Mouse (Mus musculus): ENCODE measurements around the gene Wdr63. TPM values are rescaled to one million over a fixed set of nuclear protein-coding genes. Genes with fewer than 3 reads are reported as not detected.

Wdr63 gene
- polyA plus RNA-seq, 1 experiment, result 0.31 TPM

DNA sequence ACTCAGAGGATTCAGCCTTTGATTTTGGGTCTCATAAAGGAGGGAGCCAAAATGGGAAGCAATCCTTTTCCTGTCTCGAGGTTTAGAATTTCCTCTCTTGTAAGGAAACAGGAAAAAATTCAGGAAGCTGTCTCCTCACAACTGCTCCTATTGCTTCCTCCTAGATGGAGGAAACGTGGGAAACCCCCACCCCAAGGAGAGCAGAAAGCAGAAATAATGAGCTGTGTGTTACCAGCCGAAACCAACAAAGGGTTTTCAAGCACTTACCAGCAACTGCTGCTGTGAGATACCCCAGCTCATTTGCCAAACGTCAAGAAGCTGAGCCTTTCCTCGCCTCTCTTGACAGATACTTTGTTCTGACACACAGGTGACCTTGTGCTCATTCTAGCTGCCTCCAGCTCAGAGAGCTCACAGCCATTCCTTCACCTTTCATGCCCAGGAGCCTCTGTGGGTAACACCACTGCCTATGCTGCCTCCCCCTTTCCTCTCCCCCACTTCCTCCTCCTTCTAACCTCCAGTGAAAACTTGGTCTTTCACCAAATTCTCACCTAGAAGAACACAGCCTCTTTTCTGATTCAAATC, 77.6 kb downstream of the Wdr63 start:
- 25% methylated on average over 5 of the region's 5 CpGs for WGBS
- H3K27me3 ChIP-seq (ENCODE audit: control insufficient read depth, insufficient read depth, low read length), result no peaks in the 10 kb centered on the region
- DNase-seq, result no peak
- H3K4me1 ChIP-seq (ENCODE audit: control insufficient read depth, insufficient read depth, low read length), result no peaks in the 10 kb centered on the region
- TF ChIP-seq POLR2A (IDR thresholded peaks at IDR 0.05; ENCODE audit: borderline replicate concordance, insufficient read depth, low read length) (no peak), CTCF (IDR thresholded peaks at IDR 0.05; ENCODE audit: borderline replicate concordance, insufficient read depth, low read depth, low read length) (no peak)
- H3K27ac ChIP-seq (ENCODE audit: insufficient read depth, low read length), result no peak overlapping the region
- no peak overlapping the region for H3K4me3 ChIP-seq (replicated peaks; ENCODE audit: insufficient read depth, low read depth, low read length)

DNA sequence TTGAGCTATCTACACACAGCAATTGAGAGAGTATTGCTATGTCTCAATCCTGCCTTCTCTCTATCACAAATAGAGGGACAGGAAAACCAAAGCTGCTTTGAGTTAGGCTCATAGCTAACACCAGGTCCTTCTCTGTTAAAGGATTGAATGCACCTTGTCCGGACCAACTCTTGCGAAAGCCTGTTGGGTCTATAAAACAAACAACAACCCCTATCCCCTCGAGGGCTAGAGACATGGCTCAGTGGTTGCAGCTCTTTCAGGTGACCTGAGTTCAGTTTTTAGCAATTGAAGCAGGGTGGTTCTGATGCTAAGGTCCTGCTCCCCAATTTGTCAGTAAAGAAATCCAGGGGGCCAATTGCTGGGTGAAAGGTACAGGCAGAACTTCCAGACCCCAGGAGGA, 78.7 kb downstream of the Wdr63 start:
- WGBS, result 78% methylated on average over 3 of the region's 3 CpGs
- Histone ChIP-seq H3K27me3 (ENCODE audit: control insufficient read depth, insufficient read depth, low read length) (no peaks in the 10 kb centered on the region), H3K4me3 (replicated peaks; ENCODE audit: insufficient read depth, low read depth, low read length) (no peak overlapping the region), H3K27ac (ENCODE audit: insufficient read depth, low read length) (no peak overlapping the region), H3K4me1 (ENCODE audit: control insufficient read depth, insufficient read depth, low read length) (no peaks in the 10 kb centered on the region)
- DNase-seq, result no peak
- no peak for TF ChIP-seq CTCF (IDR thresholded peaks at IDR 0.05; ENCODE audit: borderline replicate concordance, insufficient read depth, low read depth, low read length)
- TF ChIP-seq POLR2A (IDR thresholded peaks at IDR 0.05; ENCODE audit: borderline replicate concordance, insufficient read depth, low read length), result no peak

DNA sequence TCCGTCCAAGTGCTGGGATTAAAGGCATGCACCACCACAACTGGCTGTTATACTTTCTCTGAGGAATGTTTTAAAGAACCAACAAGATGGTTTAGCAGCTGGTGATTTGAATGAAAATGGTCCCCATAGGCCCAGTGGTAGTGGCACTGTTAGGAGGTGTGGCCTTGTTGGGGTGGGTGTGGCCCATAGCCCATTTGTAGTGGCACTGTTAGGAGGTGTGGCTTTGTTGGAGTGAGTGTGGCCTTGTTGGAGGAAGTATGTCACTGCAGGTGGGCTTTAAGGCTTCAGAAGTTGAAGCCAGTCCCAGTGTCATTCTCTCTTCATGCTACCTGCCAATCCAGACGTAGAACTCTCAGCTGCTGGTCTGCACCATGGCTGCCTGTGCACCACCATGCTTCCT, 79.5 kb downstream of the Wdr63 start:
- H3K4me3 ChIP-seq (replicated peaks; ENCODE audit: insufficient read depth, low read depth, low read length), result no peak overlapping the region
- TF ChIP-seq POLR2A (IDR thresholded peaks at IDR 0.05; ENCODE audit: borderline replicate concordance, insufficient read depth, low read length) (no peak), CTCF (IDR thresholded peaks at IDR 0.05; ENCODE audit: borderline replicate concordance, insufficient read depth, low read depth, low read length) (no peak)
- H3K27ac ChIP-seq (ENCODE audit: insufficient read depth, low read length), result no peak overlapping the region
- H3K4me1 ChIP-seq (ENCODE audit: control insufficient read depth, insufficient read depth, low read length), result no peaks in the 10 kb centered on the region
- WGBS, result 75% methylated on average over 2 of the region's 2 CpGs
- DNase-seq, result no peak
- no peaks in the 10 kb centered on the region for H3K27me3 ChIP-seq (ENCODE audit: control insufficient read depth, insufficient read depth, low read length)

DNA sequence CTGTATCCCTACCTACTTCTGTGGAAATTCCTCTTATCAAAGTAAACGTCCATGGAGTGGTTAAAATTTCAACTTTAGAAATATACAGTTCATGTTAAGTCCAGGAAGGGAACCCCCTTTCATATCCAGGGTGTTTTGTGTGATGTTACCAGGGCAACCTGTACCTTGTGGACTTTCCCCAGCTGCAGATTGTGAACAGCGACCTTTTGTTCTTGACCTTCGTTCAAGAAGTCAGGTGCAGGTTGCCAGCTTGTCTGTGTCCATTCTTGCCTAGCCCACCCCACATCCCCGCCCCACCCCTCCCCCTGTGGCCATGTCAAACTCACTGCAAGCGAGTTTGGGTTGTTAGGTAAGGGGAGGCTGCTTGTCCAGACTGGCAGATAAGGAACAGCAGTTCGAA, 80.8 kb downstream of the Wdr63 start:
- no peaks in the 10 kb centered on the region for H3K27me3 ChIP-seq (ENCODE audit: control insufficient read depth, insufficient read depth, low read length)
- no peak for DNase-seq

DNA sequence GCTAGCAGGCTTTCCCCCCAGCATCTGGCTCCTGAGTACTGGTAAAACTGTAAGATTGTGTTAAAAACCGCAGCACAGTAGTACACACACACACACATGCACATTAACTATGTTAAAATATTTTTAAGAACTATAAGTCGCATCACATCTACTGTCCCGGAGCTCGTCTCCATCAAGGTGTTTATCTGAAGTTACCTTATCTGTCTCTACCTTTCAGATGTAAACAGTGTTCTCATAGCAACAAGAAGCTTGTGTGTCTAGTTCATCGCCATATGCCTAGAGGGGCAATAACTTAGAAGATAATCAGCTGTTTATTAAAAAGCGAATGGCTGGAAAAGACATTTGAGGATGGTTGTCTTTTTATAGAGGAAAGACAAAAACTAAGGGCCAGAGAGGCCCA, 82.4 kb downstream of the Wdr63 start:
- TF ChIP-seq POLR2A (IDR thresholded peaks at IDR 0.05; ENCODE audit: borderline replicate concordance, insufficient read depth, low read length) (no peak), CTCF (IDR thresholded peaks at IDR 0.05; ENCODE audit: borderline replicate concordance, insufficient read depth, low read depth, low read length) (no peak)
- Histone ChIP-seq H3K4me1 (ENCODE audit: control insufficient read depth, insufficient read depth, low read length) (no peaks in the 10 kb centered on the region), H3K27me3 (ENCODE audit: control insufficient read depth, insufficient read depth, low read length) (no peaks in the 10 kb centered on the region), H3K27ac (ENCODE audit: insufficient read depth, low read length) (no peak overlapping the region), H3K4me3 (replicated peaks; ENCODE audit: insufficient read depth, low read depth, low read length) (no peak overlapping the region)
- DNase-seq, result no peak
- WGBS, result 96% methylated on average over 6 of the region's 6 CpGs

More for the DNA sequence above, 80.8 kb downstream of the Wdr63 start:
- Histone ChIP-seq H3K4me1 (ENCODE audit: control insufficient read depth, insufficient read depth, low read length) (no peaks in the 10 kb centered on the region), H3K4me3 (replicated peaks; ENCODE audit: insufficient read depth, low read depth, low read length) (no peak overlapping the region), H3K27ac (ENCODE audit: insufficient read depth, low read length) (no peak overlapping the region)
- WGBS, result 50% methylated on average over 6 of the region's 6 CpGs
- TF ChIP-seq POLR2A (IDR thresholded peaks at IDR 0.05; ENCODE audit: borderline replicate concordance, insufficient read depth, low read length) (no peak), CTCF (IDR thresholded peaks at IDR 0.05; ENCODE audit: borderline replicate concordance, insufficient read depth, low read depth, low read length) (no peak)

DNA sequence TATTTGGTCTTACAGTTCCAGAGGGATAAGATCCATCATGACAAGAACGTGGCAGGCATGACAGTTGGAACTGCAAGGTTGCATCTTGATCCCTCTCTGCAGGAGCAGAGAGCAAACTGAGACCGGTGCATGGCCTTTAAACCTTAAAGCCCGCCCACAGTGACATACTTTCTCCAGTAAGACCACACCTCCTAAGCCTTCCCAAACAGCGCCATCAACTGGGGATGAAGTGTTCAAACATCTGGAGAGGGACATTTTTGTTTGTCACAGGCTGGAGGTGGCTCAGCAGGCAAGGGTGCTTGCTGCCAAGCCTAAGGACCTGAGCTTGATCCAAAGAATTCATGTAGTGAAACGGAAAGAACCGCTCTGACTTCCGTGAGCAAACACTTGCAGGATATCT, 83.2 kb downstream of the Wdr63 start:
- WGBS, result 72% methylated on average over 7 of the region's 7 CpGs
- Histone ChIP-seq H3K4me1 (ENCODE audit: control insufficient read depth, insufficient read depth, low read length) (no peaks in the 10 kb centered on the region), H3K27ac (ENCODE audit: insufficient read depth, low read length) (no peak overlapping the region), H3K27me3 (ENCODE audit: control insufficient read depth, insufficient read depth, low read length) (no peaks in the 10 kb centered on the region), H3K4me3 (replicated peaks; ENCODE audit: insufficient read depth, low read depth, low read length) (no peak overlapping the region)
- TF ChIP-seq CTCF (IDR thresholded peaks at IDR 0.05; ENCODE audit: borderline replicate concordance, insufficient read depth, low read depth, low read length) (no peak), POLR2A (IDR thresholded peaks at IDR 0.05; ENCODE audit: borderline replicate concordance, insufficient read depth, low read length) (no peak)
- no peak for DNase-seq

DNA sequence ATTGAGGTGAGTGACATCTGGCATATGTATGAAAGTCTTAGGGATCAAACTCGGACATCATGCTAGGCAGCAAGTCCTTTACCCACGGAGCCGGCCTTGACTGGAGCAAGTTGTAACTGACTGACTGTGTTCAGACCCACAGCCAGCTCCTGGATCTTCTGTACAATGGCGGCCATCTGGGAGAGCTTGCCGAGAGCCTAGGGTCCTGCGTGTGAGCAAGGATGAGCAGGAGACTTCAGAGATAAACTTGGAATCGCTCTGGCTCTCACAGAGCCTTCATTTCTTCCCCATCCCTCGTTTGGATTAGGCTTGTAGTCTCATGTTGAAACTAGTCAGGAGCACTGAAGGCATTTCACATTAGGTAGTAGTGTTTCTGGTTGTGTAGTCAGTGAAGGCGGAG, 85.7 kb downstream of the Wdr63 start:
- Histone ChIP-seq H3K27me3 (ENCODE audit: control insufficient read depth, insufficient read depth, low read length) (no peaks in the 10 kb centered on the region), H3K27ac (ENCODE audit: insufficient read depth, low read length) (no peak overlapping the region), H3K4me1 (ENCODE audit: control insufficient read depth, insufficient read depth, low read length) (no peaks in the 10 kb centered on the region), H3K4me3 (replicated peaks; ENCODE audit: insufficient read depth, low read depth, low read length) (no peak overlapping the region)
- no peak for DNase-seq
- 81% methylated on average over 9 of the region's 9 CpGs for WGBS
- no peak for TF ChIP-seq CTCF (IDR thresholded peaks at IDR 0.05; ENCODE audit: borderline replicate concordance, insufficient read depth, low read depth, low read length)
- TF ChIP-seq POLR2A (IDR thresholded peaks at IDR 0.05; ENCODE audit: borderline replicate concordance, insufficient read depth, low read length), result no peak

DNA sequence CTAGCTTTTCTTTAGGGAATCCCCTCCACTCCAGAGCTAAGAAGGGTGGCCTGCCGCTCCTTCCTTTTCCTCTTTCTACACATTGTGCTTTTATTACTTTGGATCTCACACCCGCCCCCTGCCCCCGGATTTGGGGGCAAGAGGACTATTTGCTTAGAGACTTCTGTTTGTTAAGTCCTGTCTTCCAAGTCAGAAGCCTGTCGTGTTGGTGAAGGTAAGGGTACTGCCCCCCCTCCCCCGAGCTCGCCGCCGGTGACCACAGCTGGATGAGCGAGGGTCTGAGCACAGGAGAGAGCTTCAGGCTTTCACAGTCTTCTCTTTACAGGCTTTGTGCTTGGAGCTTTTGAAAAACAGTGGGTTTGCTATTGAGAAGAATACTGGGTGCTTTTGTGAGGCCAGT, 90.4 kb downstream of the Wdr63 start:
- DNase-seq, result no peak
- 53% methylated on average over 9 of the region's 9 CpGs for WGBS
- Histone ChIP-seq H3K4me1 (ENCODE audit: control insufficient read depth, insufficient read depth, low read length) (no peaks in the 10 kb centered on the region), H3K27ac (ENCODE audit: insufficient read depth, low read length) (no peak overlapping the region), H3K4me3 (replicated peaks; ENCODE audit: insufficient read depth, low read depth, low read length) (no peak overlapping the region), H3K27me3 (ENCODE audit: control insufficient read depth, insufficient read depth, low read length) (no peaks in the 10 kb centered on the region)
- TF ChIP-seq CTCF (IDR thresholded peaks at IDR 0.05; ENCODE audit: borderline replicate concordance, insufficient read depth, low read depth, low read length), result no peak
- TF ChIP-seq POLR2A (IDR thresholded peaks at IDR 0.05; ENCODE audit: borderline replicate concordance, insufficient read depth, low read length), result no peak

Measured in cerebellum, adult 2 months (tissue).